In genomic region chr16:28603155-28603554, GRCm38 (mm10) we compare ENCODE assay signal across 23 mouse cellular contexts.
"Had no signal": no experiment of that assay in that cellular context is flagged by ENCODE, and none has a peak within 500 bp of the region (broad histone marks: within the 10 kb centered on the region; RNA-seq: fewer than 3 reads in every experiment).

No protein-coding gene starts in this region.

- H3K27me3 ChIP-seq: heart, embryonic 12.5 days; hindbrain, embryonic 12.5 days; intestine, embryonic 15.5 days; limb, embryonic 12.5 days; liver, embryonic 13.5 days; liver, embryonic 15.5 days had no signal

- H3K9me3 ChIP-seq: heart, embryonic 10.5 days; heart, embryonic 12.5 days; hindbrain, embryonic 10.5 days; hindbrain, embryonic 12.5 days; intestine, embryonic 15.5 days; limb, embryonic 10.5 days; limb, embryonic 12.5 days; liver, embryonic 15.5 days had no signal

- H3K4me1 ChIP-seq: heart, embryonic 10.5 days; heart, embryonic 12.5 days; hindbrain, embryonic 10.5 days; hindbrain, embryonic 12.5 days; intestine, embryonic 15.5 days; limb, embryonic 10.5 days; limb, embryonic 12.5 days; liver, embryonic 13.5 days; liver, embryonic 15.5 days had no signal

- DNase-seq: gastrocnemius, adult 2 months; gastrocnemius, postnatal 10 days; gastrocnemius, postnatal 25 days; heart, adult 18-20 months; heart, postnatal 10 days; heart, postnatal 4 days; kidney, adult 18-20 months; kidney, adult 8-10 months; kidney, postnatal 10 days; kidney, postnatal 25 days; kidney, postnatal 4 days; liver; liver, embryonic 13.5 days had no signal

- H3K27ac ChIP-seq: gastrocnemius, adult 2 months; heart, embryonic 10.5 days; hindbrain, embryonic 10.5 days; hindbrain, embryonic 12.5 days; hindbrain, embryonic 14.5 days; intestine, embryonic 15.5 days; layer of hippocampus, adult 2 months; limb, embryonic 10.5 days; limb, embryonic 12.5 days; liver, embryonic 13.5 days; liver, embryonic 15.5 days had no signal

- H3K4me3 ChIP-seq: gastrocnemius, adult 2 months; heart, embryonic 10.5 days; heart, embryonic 12.5 days; hindbrain, embryonic 10.5 days; hindbrain, embryonic 12.5 days; intestine, embryonic 15.5 days; layer of hippocampus, adult 2 months; limb, embryonic 10.5 days; limb, embryonic 12.5 days; liver, embryonic 13.5 days; liver, embryonic 15.5 days had no signal

- H3K36me3 ChIP-seq: heart, embryonic 10.5 days; heart, embryonic 12.5 days; hindbrain, embryonic 10.5 days; hindbrain, embryonic 12.5 days; intestine, embryonic 15.5 days; limb, embryonic 10.5 days; limb, embryonic 12.5 days; liver, embryonic 13.5 days; liver, embryonic 15.5 days had no signal
